Mouse (Mus musculus): ENCODE results near the gene Eml2. TPM values are rescaled to one million over a fixed set of nuclear protein-coding genes. Genes with fewer than 3 reads are reported as not detected.
A peak's percentile ranks its signal among the peaks of the same experiment; 100 is the strongest.

The Eml2 gene
- polyA plus RNA-seq, 1 experiment from 2014 or later = 10.0 TPM

GRCm38 (mm10) chr7:19164978-19165377 lies 11.2 kb upstream of the Eml2 start:
- no peaks in the 10 kb centered on the region for H3K9me3 ChIP-seq
- H3K4me1 ChIP-seq (replicated peaks) = peaks cover 35% of the 10 kb centered on the region
- H3K4me3 ChIP-seq (replicated peaks) = peak overlapping the region; percentile 6; the same call in 1 of the 2 replicates
- peak overlapping the region; percentile 25 for H3K4me2 ChIP-seq (replicated peaks)
- H3K27me3 ChIP-seq = peaks cover 37% of the 10 kb centered on the region
- no peak overlapping the region for H3K27ac ChIP-seq
- H3K36me3 ChIP-seq = no peaks in the 10 kb centered on the region
- WGBS = 2% methylated on average over 13 of the region's 13 CpGs
- H3K9ac ChIP-seq (replicated peaks) = no peak overlapping the region
- no peak for ATAC-seq

DNA sequence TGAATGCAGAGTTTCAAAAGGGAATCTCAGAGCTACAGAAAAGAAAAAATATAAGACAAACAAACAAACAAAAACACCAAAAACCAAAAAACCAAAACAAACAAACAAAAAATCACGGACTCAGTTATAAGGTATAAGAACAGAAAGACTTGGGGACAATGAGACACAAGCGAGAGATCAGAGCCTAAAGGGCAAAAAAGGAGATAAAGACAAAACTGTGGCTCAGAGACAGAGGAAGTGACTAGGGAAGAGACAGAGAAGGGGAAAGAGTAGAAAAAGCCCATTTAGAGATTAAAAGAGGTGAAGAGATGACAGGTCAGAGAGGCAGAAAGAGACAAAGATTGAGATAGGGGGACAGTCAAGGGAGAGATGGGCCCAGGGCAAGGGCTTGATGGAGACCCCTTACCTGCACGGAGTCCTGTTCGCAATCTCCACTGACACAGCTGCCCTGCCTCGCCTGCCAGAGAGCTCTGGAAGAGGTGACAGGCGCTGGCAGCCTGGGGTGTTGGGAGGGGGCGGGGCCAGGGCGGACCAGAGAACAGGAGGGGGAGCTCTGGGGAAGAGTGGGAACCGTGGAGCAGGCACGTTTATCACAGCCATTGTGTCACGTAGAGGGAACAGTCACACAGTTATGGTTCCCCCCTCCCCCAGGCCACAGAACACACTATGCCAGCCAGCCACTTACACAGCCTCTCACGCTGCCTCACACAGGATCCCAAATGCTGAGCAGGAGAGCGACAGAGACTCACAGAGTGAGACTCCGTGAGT lies 10.4 kb upstream of the Eml2 start, which contains the start of gene Gipr:
TSS of gene Gipr (minus strand) at position 472 of the 768 bp plus-strand sequence.
- Histone ChIP-seq H3K27me3 (peaks cover 29% of the 10 kb centered on the region), H3K9me3 (no peaks in the 10 kb centered on the region), H3K4me1 (replicated peaks) (peaks cover 34% of the 10 kb centered on the region), H3K4me3 (replicated peaks) (peak within 1 kb of the TSS; percentile 16), H3K9ac (replicated peaks) (peak within 1 kb of the TSS; percentile 36; the same call in 1 of the 2 replicates), H3K36me3 (no peaks in the 10 kb centered on the region), H3K27ac (no peak within 1 kb of the TSS; the same call in 1 of the 2 replicates), H3K4me2 (replicated peaks) (peak within 1 kb of the TSS; percentile 39)
- ATAC-seq = peak; percentile 55
- WGBS = 10% methylated on average over 14 of the region's 14 CpGs

- Histone ChIP-seq H3K4me3 (replicated peaks) (no peak overlapping the region), H3K9ac (replicated peaks) (no peak overlapping the region), H3K27me3 (peaks cover 27% of the 10 kb centered on the region), H3K9me3 (no peaks in the 10 kb centered on the region), H3K27ac (no peak overlapping the region), H3K4me2 (replicated peaks) (no peak overlapping the region), H3K4me1 (replicated peaks) (peaks cover 40% of the 10 kb centered on the region), H3K36me3 (no peaks in the 10 kb centered on the region)
- 96% methylated on average over 3 of the region's 3 CpGs for WGBS
- no peak for ATAC-seq
Measured at GRCm38 (mm10) chr7:19166990-19167389, 9.2 kb upstream of the Eml2 start.

- ATAC-seq = no peak
- WGBS = 50% methylated on average over 10 of the region's 10 CpGs
- Histone ChIP-seq H3K27ac (peak overlapping the region; percentile 9), H3K4me2 (replicated peaks) (no peak overlapping the region), H3K9ac (replicated peaks) (no peak overlapping the region), H3K36me3 (no peaks in the 10 kb centered on the region), H3K9me3 (no peaks in the 10 kb centered on the region), H3K4me3 (replicated peaks) (no peak overlapping the region), H3K4me1 (replicated peaks) (peaks cover 46% of the 10 kb centered on the region), H3K27me3 (peaks cover 8% of the 10 kb centered on the region)
Measured at GRCm38 (mm10) chr7:19169506-19169905, 6.7 kb upstream of the Eml2 start.

DNA sequence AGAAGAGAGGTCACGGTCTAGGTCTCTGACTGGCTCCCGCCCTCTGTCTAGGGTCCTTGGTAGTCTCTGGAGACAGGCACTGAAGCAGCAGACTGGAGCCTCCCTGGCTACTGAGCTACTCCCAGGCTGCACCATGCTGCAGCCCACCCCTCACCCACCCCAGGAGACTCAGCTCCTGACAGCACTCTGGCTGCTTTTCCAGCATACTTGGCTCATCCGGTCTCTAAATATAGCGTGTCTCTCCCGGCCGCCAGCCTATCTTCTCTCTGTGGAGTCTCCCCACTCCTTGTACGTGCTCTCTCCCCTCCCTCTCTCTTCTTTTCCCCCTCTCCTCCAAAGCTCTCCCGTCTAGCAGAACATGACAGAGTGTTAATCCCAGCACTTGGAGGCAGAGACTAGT lies 6.1 kb upstream of the Eml2 start:
- H3K4me1 ChIP-seq (replicated peaks) = peaks cover 40% of the 10 kb centered on the region
- peak; percentile 26; the same call in 1 of the 2 replicates for ATAC-seq
- peaks cover 2% of the 10 kb centered on the region for H3K27me3 ChIP-seq
- no peak overlapping the region for H3K4me2 ChIP-seq (replicated peaks)
- 43% methylated on average over 8 of the region's 8 CpGs for WGBS
- no peaks in the 10 kb centered on the region for H3K36me3 ChIP-seq
- peak overlapping the region; percentile 8 for H3K27ac ChIP-seq
- H3K4me3 ChIP-seq (replicated peaks) = no peak overlapping the region
- H3K9me3 ChIP-seq = no peaks in the 10 kb centered on the region
- H3K9ac ChIP-seq (replicated peaks) = no peak overlapping the region

- 40% methylated on average over 8 of the region's 8 CpGs for WGBS
- Histone ChIP-seq H3K4me2 (replicated peaks) (no peak overlapping the region), H3K4me3 (replicated peaks) (no peak overlapping the region), H3K27ac (peak overlapping the region; percentile 68), H3K27me3 (peaks cover under 1% of the 10 kb centered on the region), H3K9me3 (no peaks in the 10 kb centered on the region), H3K4me1 (replicated peaks) (peaks cover 35% of the 10 kb centered on the region), H3K36me3 (no peaks in the 10 kb centered on the region), H3K9ac (replicated peaks) (0 out of 2 replicates have a peak overlapping the region, but pooled peaks have one; percentile 19)
- ATAC-seq = no peak
Measured at GRCm38 (mm10) chr7:19171831-19172230, 4.4 kb upstream of the Eml2 start.

GRCm38 (mm10) chr7:19172874-19173273 lies 3.3 kb upstream of the Eml2 start:
- Histone ChIP-seq H3K4me3 (replicated peaks) (peak overlapping the region; percentile 23), H3K27me3 (peaks cover 11% of the 10 kb centered on the region), H3K4me1 (replicated peaks) (peaks cover 45% of the 10 kb centered on the region), H3K9me3 (no peaks in the 10 kb centered on the region), H3K9ac (replicated peaks) (peak overlapping the region; percentile 7; the same call in 1 of the 2 replicates), H3K4me2 (replicated peaks) (peak overlapping the region; percentile 47), H3K27ac (peak overlapping the region; percentile 68), H3K36me3 (no peaks in the 10 kb centered on the region)
- WGBS = 3% methylated on average over 17 of the region's 17 CpGs
- peak; percentile 9 for ATAC-seq

- Histone ChIP-seq H3K27ac (peak overlapping the region; percentile 77), H3K36me3 (peaks cover 2% of the 10 kb centered on the region; the same call in 1 of the 2 replicates), H3K4me3 (replicated peaks) (peak overlapping the region; percentile 69), H3K9me3 (no peaks in the 10 kb centered on the region), H3K4me1 (replicated peaks) (peaks cover 58% of the 10 kb centered on the region), H3K4me2 (replicated peaks) (peak overlapping the region; percentile 74), H3K9ac (replicated peaks) (peak overlapping the region; percentile 79), H3K27me3 (peaks cover 39% of the 10 kb centered on the region)
- ATAC-seq = peak; percentile 64
- WGBS = 2% methylated on average over 20 of the region's 21 CpGs
Measured at GRCm38 (mm10) chr7:19176516-19176947, 311 bp downstream of the Eml2 start.

- no peaks in the 10 kb centered on the region for H3K9me3 ChIP-seq
- peak overlapping the region; percentile 79 for H3K9ac ChIP-seq (replicated peaks)
- peaks cover 55% of the 10 kb centered on the region for H3K4me1 ChIP-seq (replicated peaks)
- peak overlapping the region; percentile 69 for H3K4me3 ChIP-seq (replicated peaks)
- H3K4me2 ChIP-seq (replicated peaks) = peak overlapping the region; percentile 74
- peaks cover 39% of the 10 kb centered on the region for H3K27me3 ChIP-seq
- peak overlapping the region; percentile 77; the same call in 1 of the 2 replicates for H3K27ac ChIP-seq
- H3K36me3 ChIP-seq = peaks cover 8% of the 10 kb centered on the region
- no peak for ATAC-seq
- WGBS = 68% methylated on average over 7 of the region's 7 CpGs
Measured at GRCm38 (mm10) chr7:19177216-19177615, 995 bp downstream of the Eml2 start.

- WGBS = 6% methylated on average over 18 of the region's 18 CpGs
- Histone ChIP-seq H3K9ac (replicated peaks) (peak overlapping the region; percentile 79), H3K9me3 (no peaks in the 10 kb centered on the region), H3K27me3 (peaks cover 39% of the 10 kb centered on the region), H3K36me3 (peaks cover 16% of the 10 kb centered on the region), H3K4me1 (replicated peaks) (peaks cover 47% of the 10 kb centered on the region), H3K27ac (no peak overlapping the region), H3K4me3 (replicated peaks) (peak overlapping the region; percentile 69), H3K4me2 (replicated peaks) (peak overlapping the region; percentile 74)
- no peak for ATAC-seq
Measured at GRCm38 (mm10) chr7:19178035-19178434, 1.8 kb downstream of the Eml2 start.

DNA sequence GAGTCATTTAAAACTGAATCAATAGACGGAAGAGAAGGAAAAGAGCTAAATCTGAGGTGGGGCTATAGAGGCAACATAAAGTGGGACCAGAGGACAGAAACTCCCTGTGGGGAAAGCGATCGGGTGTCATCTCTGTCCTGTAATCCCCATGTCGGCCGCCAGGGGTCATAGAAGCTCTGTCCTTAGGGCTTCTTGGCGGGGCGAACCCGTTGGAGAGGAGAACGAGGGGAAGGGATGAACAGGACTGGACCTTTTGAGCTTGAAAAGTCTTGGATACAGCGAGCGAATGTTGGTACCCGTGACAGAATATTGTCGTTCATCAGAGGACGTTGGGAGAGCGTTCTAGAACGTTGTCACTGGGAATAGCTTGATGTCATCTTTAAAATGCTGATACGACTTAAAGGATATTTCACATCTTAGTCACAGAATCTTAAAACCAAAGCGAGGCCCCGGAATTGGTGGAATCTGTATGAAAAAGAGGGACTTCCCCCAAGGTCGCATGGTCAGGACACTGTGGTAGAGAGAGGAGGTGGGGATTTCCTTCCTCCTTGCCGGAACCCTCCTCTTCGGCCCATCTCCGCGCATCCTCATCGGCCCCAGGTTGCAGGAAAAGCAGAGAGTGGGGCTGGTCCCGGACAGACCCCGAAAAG lies 2.3 kb downstream of the Eml2 start:
- no peak for ATAC-seq
- Histone ChIP-seq H3K9me3 (no peaks in the 10 kb centered on the region), H3K9ac (replicated peaks) (peak overlapping the region; percentile 79), H3K36me3 (peaks cover 19% of the 10 kb centered on the region), H3K27ac (no peak overlapping the region), H3K4me1 (replicated peaks) (peaks cover 43% of the 10 kb centered on the region), H3K4me3 (replicated peaks) (peak overlapping the region; percentile 69), H3K4me2 (replicated peaks) (peak overlapping the region; percentile 74), H3K27me3 (peaks cover 39% of the 10 kb centered on the region)
- WGBS = 7% methylated on average over 27 of the region's 27 CpGs

- peak overlapping the region; percentile 74 for H3K4me2 ChIP-seq (replicated peaks)
- H3K27me3 ChIP-seq = peaks cover 39% of the 10 kb centered on the region
- ATAC-seq = no peak
- H3K4me1 ChIP-seq (replicated peaks) = peaks cover 43% of the 10 kb centered on the region
- H3K9me3 ChIP-seq = no peaks in the 10 kb centered on the region
- 1% methylated on average over 31 of the region's 32 CpGs for WGBS
- peaks cover 25% of the 10 kb centered on the region for H3K36me3 ChIP-seq
- H3K4me3 ChIP-seq (replicated peaks) = peak overlapping the region; percentile 69
- H3K27ac ChIP-seq = no peak overlapping the region
- H3K9ac ChIP-seq (replicated peaks) = peak overlapping the region; percentile 17; the same call in 1 of the 2 replicates
Measured at GRCm38 (mm10) chr7:19179173-19179572, 3.0 kb downstream of the Eml2 start.

Data from midbrain, embryonic 13.5 days (tissue).